Mouse (Mus musculus) stomach, postnatal 0 days (tissue): ENCODE measurements around the gene Corin.

Experiments used
- CTCF ChIP-seq: IDR thresholded peaks from 2 replicates; pipeline ENCODE4 v1.5.1; 2016; ENCODE audit warnings: antibody characterized with exemption, low read depth, mild to moderate bottlenecking, moderate library complexity
- EP300 ChIP-seq: optimal IDR thresholded peaks from 2 replicates; pipeline ENCODE3; 2016; ENCODE audit warnings: antibody characterized with exemption

DNA sequence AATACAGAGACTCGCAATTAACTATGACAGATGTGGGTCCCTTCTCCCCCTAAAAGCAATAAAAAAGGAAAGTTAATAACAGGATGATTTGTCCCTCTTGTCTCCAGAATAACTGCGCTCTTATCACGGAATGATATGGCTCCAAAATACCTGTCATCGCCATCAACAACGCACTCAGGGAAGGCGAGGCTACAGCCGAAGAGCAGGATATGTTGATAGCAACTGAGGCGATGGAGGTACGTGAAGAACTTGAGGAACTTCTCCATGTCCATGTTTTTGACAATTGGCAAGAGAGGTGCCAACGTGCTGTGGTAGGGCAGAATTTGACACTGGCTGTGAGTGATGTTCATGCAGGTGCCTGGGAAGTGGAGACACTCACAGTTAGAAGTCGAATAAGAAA, 69.2 kb downstream of the Corin start:
- TF ChIP-seq CTCF (no peak), EP300 (no peak)
